Mouse (Mus musculus): ENCODE measurements around the gene Vps8. TPM values are rescaled to one million over a fixed set of nuclear protein-coding genes. Genes with fewer than 3 reads are reported as not detected.

The Vps8 gene
- polyA plus RNA-seq, 1 experiment from 2014 or later, result 25.4 TPM

- ATAC-seq (replicated peaks; ENCODE audit: extremely low read depth, insufficient read depth, low FRiP score), result no peak
- peaks cover 2% of the 10 kb centered on the region; the same call in 1 of the 2 replicates for H3K36me3 ChIP-seq (ENCODE audit: control insufficient read depth, insufficient read depth)
- no peak overlapping the region for H3K4me2 ChIP-seq (ENCODE audit: low read depth, low read length)
- no peak overlapping the region for H3K4me3 ChIP-seq (ENCODE audit: low read length)
- H3K9me3 ChIP-seq (replicated peaks; ENCODE audit: control insufficient read depth, low read length), result no peaks in the 10 kb centered on the region
- H3K27ac ChIP-seq (ENCODE audit: low read length), result no peak overlapping the region
- no peak overlapping the region for H3K9ac ChIP-seq (ENCODE audit: low read length)
- H3K27me3 ChIP-seq (ENCODE audit: control insufficient read depth, insufficient read depth, low read length), result no peaks in the 10 kb centered on the region
- peaks cover 5% of the 10 kb centered on the region for H3K4me1 ChIP-seq (ENCODE audit: control insufficient read depth, insufficient read depth, low read length)
- WGBS, result 34% methylated on average over 9 of the region's 9 CpGs
Observed at GRCm38 (mm10) chr16:21445026-21445625, 22.2 kb downstream of the Vps8 start.

- peaks cover 2% of the 10 kb centered on the region; the same call in 1 of the 2 replicates for H3K36me3 ChIP-seq (ENCODE audit: control insufficient read depth, insufficient read depth)
- 53% methylated on average over 5 of the region's 5 CpGs for WGBS
- no peak overlapping the region for H3K27ac ChIP-seq (ENCODE audit: low read length)
- no peaks in the 10 kb centered on the region for H3K27me3 ChIP-seq (ENCODE audit: control insufficient read depth, insufficient read depth, low read length)
- H3K4me1 ChIP-seq (ENCODE audit: control insufficient read depth, insufficient read depth, low read length), result peaks cover 15% of the 10 kb centered on the region
- no peak overlapping the region for H3K4me3 ChIP-seq (ENCODE audit: low read length)
- H3K9ac ChIP-seq (ENCODE audit: low read length), result no peak overlapping the region
- ATAC-seq (replicated peaks; ENCODE audit: extremely low read depth, insufficient read depth, low FRiP score), result no peak
- no peak overlapping the region for H3K4me2 ChIP-seq (ENCODE audit: low read depth, low read length)
- H3K9me3 ChIP-seq (replicated peaks; ENCODE audit: control insufficient read depth, low read length), result no peaks in the 10 kb centered on the region
Observed at GRCm38 (mm10) chr16:21447447-21447846, 24.5 kb downstream of the Vps8 start.

GRCm38 (mm10) chr16:21448464-21448863 lies 25.5 kb downstream of the Vps8 start:
- Histone ChIP-seq H3K4me1 (ENCODE audit: control insufficient read depth, insufficient read depth, low read length) (peaks cover 15% of the 10 kb centered on the region), H3K9me3 (replicated peaks; ENCODE audit: control insufficient read depth, low read length) (no peaks in the 10 kb centered on the region), H3K27me3 (ENCODE audit: control insufficient read depth, insufficient read depth, low read length) (no peaks in the 10 kb centered on the region), H3K36me3 (ENCODE audit: control insufficient read depth, insufficient read depth) (no peaks in the 10 kb centered on the region; the same call in 1 of the 2 replicates), H3K4me2 (ENCODE audit: low read depth, low read length) (no peak overlapping the region), H3K9ac (ENCODE audit: low read length) (no peak overlapping the region), H3K4me3 (ENCODE audit: low read length) (no peak overlapping the region), H3K27ac (ENCODE audit: low read length) (no peak overlapping the region)
- ATAC-seq (replicated peaks; ENCODE audit: extremely low read depth, insufficient read depth, low FRiP score), result no peak
- WGBS, result 80% methylated on average over 5 of the region's 5 CpGs

GRCm38 (mm10) chr16:21449890-21450289 lies 27.0 kb downstream of the Vps8 start:
- H3K4me2 ChIP-seq (ENCODE audit: low read depth, low read length), result no peak overlapping the region

GRCm38 (mm10) chr16:21452569-21452968 lies 29.7 kb downstream of the Vps8 start:
- no peak overlapping the region for H3K4me2 ChIP-seq (ENCODE audit: low read depth, low read length)
- no peaks in the 10 kb centered on the region for H3K27me3 ChIP-seq (ENCODE audit: control insufficient read depth, insufficient read depth, low read length)
- no peak for ATAC-seq (replicated peaks; ENCODE audit: extremely low read depth, insufficient read depth, low FRiP score)
- no peak overlapping the region for H3K9ac ChIP-seq (ENCODE audit: low read length)
- WGBS, result 88% methylated on average over 6 of the region's 6 CpGs
- H3K9me3 ChIP-seq (replicated peaks; ENCODE audit: control insufficient read depth, low read length), result 0 out of 2 replicates have a peak, but pooled peaks cover 2% of the 10 kb centered on the region
- peaks cover 11% of the 10 kb centered on the region for H3K4me1 ChIP-seq (ENCODE audit: control insufficient read depth, insufficient read depth, low read length)
- no peak overlapping the region for H3K27ac ChIP-seq (ENCODE audit: low read length)
- no peak overlapping the region for H3K4me3 ChIP-seq (ENCODE audit: low read length)
- peaks cover 12% of the 10 kb centered on the region; the same call in 1 of the 2 replicates for H3K36me3 ChIP-seq (ENCODE audit: control insufficient read depth, insufficient read depth)

More at GRCm38 (mm10) chr16:21449890-21450289, 27.0 kb downstream of the Vps8 start:
- Histone ChIP-seq H3K27me3 (ENCODE audit: control insufficient read depth, insufficient read depth, low read length) (no peaks in the 10 kb centered on the region), H3K9ac (ENCODE audit: low read length) (no peak overlapping the region), H3K4me3 (ENCODE audit: low read length) (no peak overlapping the region), H3K36me3 (ENCODE audit: control insufficient read depth, insufficient read depth) (peaks cover 2% of the 10 kb centered on the region; the same call in 1 of the 2 replicates), H3K9me3 (replicated peaks; ENCODE audit: control insufficient read depth, low read length) (no peaks in the 10 kb centered on the region), H3K27ac (ENCODE audit: low read length) (no peak overlapping the region), H3K4me1 (ENCODE audit: control insufficient read depth, insufficient read depth, low read length) (peaks cover 15% of the 10 kb centered on the region)
- no peak for ATAC-seq (replicated peaks; ENCODE audit: extremely low read depth, insufficient read depth, low FRiP score)
- 52% methylated on average over 8 of the region's 8 CpGs for WGBS

- Histone ChIP-seq H3K36me3 (ENCODE audit: control insufficient read depth, insufficient read depth) (peaks cover 17% of the 10 kb centered on the region), H3K9ac (ENCODE audit: low read length) (no peak overlapping the region), H3K27ac (ENCODE audit: low read length) (no peak overlapping the region), H3K4me3 (ENCODE audit: low read length) (no peak overlapping the region), H3K4me1 (ENCODE audit: control insufficient read depth, insufficient read depth, low read length) (no peaks in the 10 kb centered on the region), H3K4me2 (ENCODE audit: low read depth, low read length) (no peak overlapping the region), H3K27me3 (ENCODE audit: control insufficient read depth, insufficient read depth, low read length) (no peaks in the 10 kb centered on the region), H3K9me3 (replicated peaks; ENCODE audit: control insufficient read depth, low read length) (0 out of 2 replicates have a peak, but pooled peaks cover 2% of the 10 kb centered on the region)
- no peak for ATAC-seq (replicated peaks; ENCODE audit: extremely low read depth, insufficient read depth, low FRiP score)
- 72% methylated on average over 14 of the region's 14 CpGs for WGBS
Observed at GRCm38 (mm10) chr16:21457639-21458369, 34.9 kb downstream of the Vps8 start.

- no peaks in the 10 kb centered on the region for H3K27me3 ChIP-seq (ENCODE audit: control insufficient read depth, insufficient read depth, low read length)
- ATAC-seq (replicated peaks; ENCODE audit: extremely low read depth, insufficient read depth, low FRiP score), result no peak
- no peak overlapping the region for H3K4me3 ChIP-seq (ENCODE audit: low read length)
- no peak overlapping the region for H3K9ac ChIP-seq (ENCODE audit: low read length)
- WGBS, result 68% methylated on average over 8 of the region's 8 CpGs
- H3K36me3 ChIP-seq (ENCODE audit: control insufficient read depth, insufficient read depth), result peaks cover 20% of the 10 kb centered on the region
- H3K4me2 ChIP-seq (ENCODE audit: low read depth, low read length), result no peak overlapping the region
- no peaks in the 10 kb centered on the region for H3K4me1 ChIP-seq (ENCODE audit: control insufficient read depth, insufficient read depth, low read length)
- H3K9me3 ChIP-seq (replicated peaks; ENCODE audit: control insufficient read depth, low read length), result peaks cover 3% of the 10 kb centered on the region; the same call in 1 of the 2 replicates
- no peak overlapping the region for H3K27ac ChIP-seq (ENCODE audit: low read length)
Observed at GRCm38 (mm10) chr16:21465868-21466267, 43.0 kb downstream of the Vps8 start.

GRCm38 (mm10) chr16:21470416-21470815 lies 47.5 kb downstream of the Vps8 start:
- WGBS, result 79% methylated on average over 4 of the region's 4 CpGs
- no peak overlapping the region for H3K4me2 ChIP-seq (ENCODE audit: low read depth, low read length)
- ATAC-seq (replicated peaks; ENCODE audit: extremely low read depth, insufficient read depth, low FRiP score), result no peak
- H3K36me3 ChIP-seq (ENCODE audit: control insufficient read depth, insufficient read depth), result peaks cover 27% of the 10 kb centered on the region
- H3K27me3 ChIP-seq (ENCODE audit: control insufficient read depth, insufficient read depth, low read length), result no peaks in the 10 kb centered on the region
- no peak overlapping the region for H3K27ac ChIP-seq (ENCODE audit: low read length)
- no peak overlapping the region for H3K9ac ChIP-seq (ENCODE audit: low read length)
- no peaks in the 10 kb centered on the region for H3K4me1 ChIP-seq (ENCODE audit: control insufficient read depth, insufficient read depth, low read length)
- no peak overlapping the region for H3K4me3 ChIP-seq (ENCODE audit: low read length)
- H3K9me3 ChIP-seq (replicated peaks; ENCODE audit: control insufficient read depth, low read length), result peaks cover 8% of the 10 kb centered on the region

- Histone ChIP-seq H3K4me3 (ENCODE audit: low read length) (no peak overlapping the region), H3K36me3 (ENCODE audit: control insufficient read depth, insufficient read depth) (peaks cover 23% of the 10 kb centered on the region), H3K9ac (ENCODE audit: low read length) (no peak overlapping the region), H3K9me3 (replicated peaks; ENCODE audit: control insufficient read depth, low read length) (peaks cover 5% of the 10 kb centered on the region), H3K27ac (ENCODE audit: low read length) (no peak overlapping the region), H3K27me3 (ENCODE audit: control insufficient read depth, insufficient read depth, low read length) (no peaks in the 10 kb centered on the region), H3K4me1 (ENCODE audit: control insufficient read depth, insufficient read depth, low read length) (no peaks in the 10 kb centered on the region), H3K4me2 (ENCODE audit: low read depth, low read length) (no peak overlapping the region)
- WGBS, result 88% methylated on average over 4 of the region's 4 CpGs
- no peak for ATAC-seq (replicated peaks; ENCODE audit: extremely low read depth, insufficient read depth, low FRiP score)
Observed at GRCm38 (mm10) chr16:21477074-21477473, 54.2 kb downstream of the Vps8 start.

Data from heart, embryonic 16.5 days (tissue).